Mouse (Mus musculus): ENCODE data around the gene Clasp1. TPM values are rescaled to one million over a fixed set of nuclear protein-coding genes. Genes with fewer than 3 reads are reported as not detected.

Gene Clasp1
- polyA plus RNA-seq, 1 experiment from 2014 or later, result 109 TPM

- ATAC-seq, result no peak
Measured at GRCm38 (mm10) chr1:118552071-118552470, 163.2 kb downstream of the Clasp1 start.

DNA sequence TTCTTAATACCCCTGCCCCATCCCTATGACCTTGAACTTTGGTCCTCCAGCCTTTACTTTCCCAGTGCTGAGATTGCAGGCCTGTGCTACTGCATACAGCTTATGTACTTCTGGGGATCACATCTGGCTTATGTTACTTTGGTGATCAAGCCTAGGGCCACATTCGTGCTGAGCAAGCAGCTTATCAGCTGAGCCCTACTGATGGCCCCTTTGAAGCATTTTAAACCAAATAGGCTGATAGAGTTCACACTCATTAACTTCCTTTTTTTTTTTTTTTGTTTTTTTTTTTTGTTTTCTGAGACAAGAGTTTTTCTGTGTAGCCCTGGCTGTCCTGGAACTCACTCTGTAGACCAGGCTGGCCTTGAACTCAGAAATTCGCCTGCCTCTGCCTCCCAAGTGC lies 164.2 kb downstream of the Clasp1 start:
- no peak for ATAC-seq
- no peak overlapping the region for H3K27ac ChIP-seq (ENCODE audit: low read length)
- no peak overlapping the region for H3K4me3 ChIP-seq (ENCODE audit: low read depth, low read length)
- H3K27me3 ChIP-seq (ENCODE audit: control insufficient read depth, insufficient read depth, low read depth, low read length), result no peaks in the 10 kb centered on the region
- H3K4me2 ChIP-seq (ENCODE audit: low read length), result no peak overlapping the region
- peaks cover 26% of the 10 kb centered on the region for H3K36me3 ChIP-seq (ENCODE audit: control insufficient read depth, insufficient read depth, low read length)
- WGBS, result 91% methylated on average over 2 of the region's 2 CpGs
- H3K9me3 ChIP-seq (replicated peaks; ENCODE audit: control insufficient read depth, low read length, poor library complexity, severe bottlenecking), result no peaks in the 10 kb centered on the region
- H3K4me1 ChIP-seq (ENCODE audit: control insufficient read depth, insufficient read depth, low read length), result no peaks in the 10 kb centered on the region
- H3K9ac ChIP-seq (ENCODE audit: low read depth, low read length), result no peak overlapping the region

More at GRCm38 (mm10) chr1:118552071-118552470, 163.2 kb downstream of the Clasp1 start:
- no peak overlapping the region for H3K4me2 ChIP-seq (ENCODE audit: low read length)
- H3K9ac ChIP-seq (ENCODE audit: low read depth, low read length), result no peak overlapping the region
- peaks cover 30% of the 10 kb centered on the region for H3K36me3 ChIP-seq (ENCODE audit: control insufficient read depth, insufficient read depth, low read length)
- no peaks in the 10 kb centered on the region for H3K4me1 ChIP-seq (ENCODE audit: control insufficient read depth, insufficient read depth, low read length)
- H3K27me3 ChIP-seq (ENCODE audit: control insufficient read depth, insufficient read depth, low read depth, low read length), result no peaks in the 10 kb centered on the region
- no peak overlapping the region for H3K4me3 ChIP-seq (ENCODE audit: low read depth, low read length)
- WGBS, result 96% methylated on average over 4 of the region's 4 CpGs
- H3K27ac ChIP-seq (ENCODE audit: low read length), result no peak overlapping the region
- no peaks in the 10 kb centered on the region for H3K9me3 ChIP-seq (replicated peaks; ENCODE audit: control insufficient read depth, low read length, poor library complexity, severe bottlenecking)

DNA sequence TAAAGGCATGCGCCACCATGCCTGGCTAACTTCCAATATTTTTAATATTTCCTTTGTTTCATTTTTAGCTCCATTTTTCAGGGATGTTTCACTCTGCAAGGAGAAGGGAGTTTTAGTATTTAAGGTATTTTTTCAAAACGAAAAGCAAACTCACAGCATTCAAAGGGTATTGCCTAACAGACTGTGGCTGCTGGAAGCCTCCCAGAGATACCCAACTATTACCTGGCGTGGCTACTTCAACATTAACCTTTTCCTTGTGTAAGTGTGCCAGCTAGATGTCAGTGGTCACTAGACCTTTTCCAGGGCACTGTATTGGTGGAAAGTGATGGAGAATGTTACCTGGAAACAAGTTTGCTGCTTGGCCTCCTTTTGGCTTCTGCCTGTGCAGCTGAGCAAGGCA lies 164.6 kb downstream of the Clasp1 start:
- no peaks in the 10 kb centered on the region for H3K4me1 ChIP-seq (ENCODE audit: control insufficient read depth, insufficient read depth, low read length)
- WGBS, result 96% methylated on average over 3 of the region's 3 CpGs
- no peak overlapping the region for H3K4me3 ChIP-seq (ENCODE audit: low read depth, low read length)
- no peak overlapping the region for H3K9ac ChIP-seq (ENCODE audit: low read depth, low read length)
- no peak overlapping the region for H3K4me2 ChIP-seq (ENCODE audit: low read length)
- H3K36me3 ChIP-seq (ENCODE audit: control insufficient read depth, insufficient read depth, low read length), result peaks cover 24% of the 10 kb centered on the region
- no peaks in the 10 kb centered on the region for H3K9me3 ChIP-seq (replicated peaks; ENCODE audit: control insufficient read depth, low read length, poor library complexity, severe bottlenecking)
- no peaks in the 10 kb centered on the region for H3K27me3 ChIP-seq (ENCODE audit: control insufficient read depth, insufficient read depth, low read depth, low read length)
- H3K27ac ChIP-seq (ENCODE audit: low read length), result no peak overlapping the region
- ATAC-seq, result no peak

DNA sequence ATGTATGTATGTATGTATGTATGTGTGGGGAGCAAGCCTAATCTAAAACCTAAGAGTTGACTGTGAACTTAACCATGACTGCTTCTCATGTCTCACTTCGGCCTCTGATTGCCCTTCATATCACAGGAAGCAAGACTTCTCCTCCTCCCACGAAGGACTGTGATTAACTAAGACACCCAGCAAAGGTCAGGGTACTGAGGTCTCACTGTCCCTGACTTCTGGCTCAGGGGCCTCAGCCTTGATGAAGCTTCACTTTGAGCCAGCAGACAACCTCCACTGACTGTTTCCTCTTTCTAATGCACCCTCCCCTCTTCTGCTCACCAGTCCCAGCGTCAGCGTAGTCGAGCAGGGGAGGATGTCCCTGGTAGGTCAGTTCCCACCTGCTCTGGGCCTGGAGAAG lies 166.1 kb downstream of the Clasp1 start:
- no peak for ATAC-seq
- 95% methylated on average over 5 of the region's 5 CpGs for WGBS
- no peak overlapping the region for H3K4me2 ChIP-seq (ENCODE audit: low read length)
- H3K9ac ChIP-seq (ENCODE audit: low read depth, low read length), result no peak overlapping the region
- H3K27me3 ChIP-seq (ENCODE audit: control insufficient read depth, insufficient read depth, low read depth, low read length), result no peaks in the 10 kb centered on the region
- H3K36me3 ChIP-seq (ENCODE audit: control insufficient read depth, insufficient read depth, low read length), result peaks cover 22% of the 10 kb centered on the region
- H3K4me3 ChIP-seq (ENCODE audit: low read depth, low read length), result no peak overlapping the region
- H3K27ac ChIP-seq (ENCODE audit: low read length), result no peak overlapping the region
- no peaks in the 10 kb centered on the region for H3K4me1 ChIP-seq (ENCODE audit: control insufficient read depth, insufficient read depth, low read length)
- H3K9me3 ChIP-seq (replicated peaks; ENCODE audit: control insufficient read depth, low read length, poor library complexity, severe bottlenecking), result no peaks in the 10 kb centered on the region

DNA sequence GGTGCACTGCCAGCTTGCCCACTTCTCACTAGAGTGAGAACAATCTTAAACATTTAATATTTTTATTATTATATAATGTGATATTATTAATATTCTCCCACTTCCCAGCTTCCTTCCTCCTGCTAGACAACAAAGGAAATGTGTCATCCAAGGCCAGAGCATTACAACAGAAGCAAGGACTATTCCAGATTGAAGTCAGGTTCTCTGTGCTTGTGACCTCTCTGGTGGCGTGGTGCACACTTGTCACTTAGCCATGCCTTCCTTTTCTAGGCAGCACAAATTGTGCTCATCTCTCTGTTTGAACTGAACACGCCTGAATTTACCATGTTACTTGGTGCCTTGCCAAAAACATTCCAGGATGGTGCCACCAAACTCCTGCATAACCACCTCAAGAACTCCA lies 170.9 kb downstream of the Clasp1 start:
- no peak overlapping the region for H3K9ac ChIP-seq (ENCODE audit: low read depth, low read length)
- no peak overlapping the region for H3K4me3 ChIP-seq (ENCODE audit: low read depth, low read length)
- ATAC-seq, result no peak
- H3K9me3 ChIP-seq (replicated peaks; ENCODE audit: control insufficient read depth, low read length, poor library complexity, severe bottlenecking), result no peaks in the 10 kb centered on the region
- H3K27ac ChIP-seq (ENCODE audit: low read length), result no peak overlapping the region
- H3K27me3 ChIP-seq (ENCODE audit: control insufficient read depth, insufficient read depth, low read depth, low read length), result no peaks in the 10 kb centered on the region
- no peaks in the 10 kb centered on the region for H3K4me1 ChIP-seq (ENCODE audit: control insufficient read depth, insufficient read depth, low read length)
- no peak overlapping the region for H3K4me2 ChIP-seq (ENCODE audit: low read length)
- peaks cover 40% of the 10 kb centered on the region for H3K36me3 ChIP-seq (ENCODE audit: control insufficient read depth, insufficient read depth, low read length)
- WGBS, result 95% methylated on average over 2 of the region's 2 CpGs

- H3K9ac ChIP-seq (ENCODE audit: low read depth, low read length), result no peak overlapping the region
- H3K27me3 ChIP-seq (ENCODE audit: control insufficient read depth, insufficient read depth, low read depth, low read length), result no peaks in the 10 kb centered on the region
- no peak for ATAC-seq
- H3K36me3 ChIP-seq (ENCODE audit: control insufficient read depth, insufficient read depth, low read length), result peaks cover 57% of the 10 kb centered on the region
- H3K4me1 ChIP-seq (ENCODE audit: control insufficient read depth, insufficient read depth, low read length), result no peaks in the 10 kb centered on the region
- no peak overlapping the region for H3K27ac ChIP-seq (ENCODE audit: low read length)
- H3K4me2 ChIP-seq (ENCODE audit: low read length), result no peak overlapping the region
- H3K4me3 ChIP-seq (ENCODE audit: low read depth, low read length), result no peak overlapping the region
- H3K9me3 ChIP-seq (replicated peaks; ENCODE audit: control insufficient read depth, low read length, poor library complexity, severe bottlenecking), result no peaks in the 10 kb centered on the region
Measured at GRCm38 (mm10) chr1:118564561-118564960, 175.7 kb downstream of the Clasp1 start.

GRCm38 (mm10) chr1:118567659-118568058 lies 178.8 kb downstream of the Clasp1 start:
- no peaks in the 10 kb centered on the region for H3K27me3 ChIP-seq (ENCODE audit: control insufficient read depth, insufficient read depth, low read depth, low read length)
- H3K27ac ChIP-seq (ENCODE audit: low read length), result no peak overlapping the region
- H3K9ac ChIP-seq (ENCODE audit: low read depth, low read length), result no peak overlapping the region
- peaks cover 48% of the 10 kb centered on the region for H3K36me3 ChIP-seq (ENCODE audit: control insufficient read depth, insufficient read depth, low read length)
- WGBS, result 98% methylated on average over 3 of the region's 3 CpGs
- no peak overlapping the region for H3K4me2 ChIP-seq (ENCODE audit: low read length)
- H3K4me1 ChIP-seq (ENCODE audit: control insufficient read depth, insufficient read depth, low read length), result no peaks in the 10 kb centered on the region
- ATAC-seq, result no peak
- H3K9me3 ChIP-seq (replicated peaks; ENCODE audit: control insufficient read depth, low read length, poor library complexity, severe bottlenecking), result no peaks in the 10 kb centered on the region
- H3K4me3 ChIP-seq (ENCODE audit: low read depth, low read length), result no peak overlapping the region

DNA sequence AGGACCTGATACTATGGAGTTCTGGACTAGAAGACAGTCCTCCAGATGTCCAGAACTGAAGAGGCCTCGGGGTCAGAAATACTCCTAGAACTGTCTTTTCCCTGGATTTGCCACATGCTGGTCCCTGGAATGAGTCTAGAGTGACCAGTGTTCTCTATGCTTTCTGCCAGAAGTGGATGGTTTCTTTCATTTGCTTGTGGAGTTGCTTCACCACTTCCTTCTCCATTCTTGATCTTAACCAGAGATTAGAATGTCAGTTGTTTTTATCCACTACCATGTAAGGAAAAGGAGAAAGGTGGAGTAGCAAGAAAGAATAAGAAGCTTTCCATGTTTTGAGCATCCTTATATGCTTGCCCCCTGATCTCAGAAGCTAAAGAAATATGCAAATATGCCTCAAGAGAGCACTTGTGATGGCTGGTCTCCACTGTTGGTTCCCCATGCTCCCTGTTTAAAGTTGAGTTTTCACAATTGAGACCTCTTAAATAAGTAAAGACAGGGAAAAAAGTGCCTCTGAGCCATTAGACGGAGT lies 191.4 kb downstream of the Clasp1 start:
- Histone ChIP-seq H3K27me3 (ENCODE audit: control insufficient read depth, insufficient read depth, low read depth, low read length) (no peaks in the 10 kb centered on the region), H3K36me3 (ENCODE audit: control insufficient read depth, insufficient read depth, low read length) (peaks cover 25% of the 10 kb centered on the region), H3K9me3 (replicated peaks; ENCODE audit: control insufficient read depth, low read length, poor library complexity, severe bottlenecking) (no peaks in the 10 kb centered on the region), H3K27ac (ENCODE audit: low read length) (no peak overlapping the region), H3K4me1 (ENCODE audit: control insufficient read depth, insufficient read depth, low read length) (no peaks in the 10 kb centered on the region), H3K9ac (ENCODE audit: low read depth, low read length) (no peak overlapping the region), H3K4me2 (ENCODE audit: low read length) (no peak overlapping the region), H3K4me3 (ENCODE audit: low read depth, low read length) (no peak overlapping the region)
- no peak for ATAC-seq
- WGBS, result 97% methylated on average over 2 of the region's 2 CpGs

GRCm38 (mm10) chr1:118581179-118581578 lies 192.3 kb downstream of the Clasp1 start:
- Histone ChIP-seq H3K9me3 (replicated peaks; ENCODE audit: control insufficient read depth, low read length, poor library complexity, severe bottlenecking) (no peaks in the 10 kb centered on the region), H3K4me3 (ENCODE audit: low read depth, low read length) (no peak overlapping the region), H3K27me3 (ENCODE audit: control insufficient read depth, insufficient read depth, low read depth, low read length) (no peaks in the 10 kb centered on the region), H3K9ac (ENCODE audit: low read depth, low read length) (no peak overlapping the region), H3K4me1 (ENCODE audit: control insufficient read depth, insufficient read depth, low read length) (no peaks in the 10 kb centered on the region), H3K4me2 (ENCODE audit: low read length) (no peak overlapping the region), H3K27ac (ENCODE audit: low read length) (no peak overlapping the region), H3K36me3 (ENCODE audit: control insufficient read depth, insufficient read depth, low read length) (peaks cover 20% of the 10 kb centered on the region)
- 99% methylated on average over 8 of the region's 8 CpGs for WGBS
- no peak for ATAC-seq

All from midbrain, embryonic 16.5 days (tissue).